Mouse (Mus musculus) midbrain, embryonic 11.5 days (tissue): ENCODE results near the gene Sec31b. TPM values are rescaled to one million over a fixed set of nuclear protein-coding genes. Genes with fewer than 3 reads are reported as not detected.

ENCODE experiments used
- ATAC-seq: fragments of 200-750 bp; cut with Nextera tagmentation; 2 replicates; pipeline ENCODE4 v1.8.0; 2017; ENCODE audit warnings: moderate TSS enrichment, moderate library complexity; ENCODE audit not compliant: low FRiP score
- DNase-seq: peaks from one replicate; pipeline ENCODE4 v3.0.0; 2015; ENCODE audit warnings: low spot score; ENCODE audit errors: missing footprints
- H3K27ac ChIP-seq: fragments of 300-500 bp; sonication (generic); 2 replicates; pipeline ENCODE4 v1.5.1; 2014; ENCODE audit warnings: low read depth, low read length
- H3K27me3 ChIP-seq: fragments of 300-500 bp; sonication (generic); 2 replicates; pipeline ENCODE4 v1.6.1; 2014; ENCODE audit warnings: mild to moderate bottlenecking, low read length, moderate library complexity, mixed read lengths; ENCODE audit not compliant: control insufficient read depth, insufficient read depth
- H3K36me3 ChIP-seq: fragments of 300-500 bp; sonication (generic); 2 replicates; pipeline ENCODE4 v1.6.1; 2014; ENCODE audit warnings: mild to moderate bottlenecking, low read length, moderate library complexity, mixed read lengths; ENCODE audit not compliant: control insufficient read depth, insufficient read depth
- H3K4me1 ChIP-seq: fragments of 300-500 bp; sonication (generic); 2 replicates; pipeline ENCODE4 v1.6.1; 2014; ENCODE audit warnings: low read length; ENCODE audit not compliant: control insufficient read depth, insufficient read depth
- H3K4me2 ChIP-seq: fragments of 300-500 bp; sonication (generic); 2 replicates; pipeline ENCODE4 v1.6.1; 2014; ENCODE audit warnings: mild to moderate bottlenecking, moderate library complexity
- H3K4me3 ChIP-seq: fragments of 300-500 bp; sonication (generic); 2 replicates; pipeline ENCODE4 v1.5.1; 2014; ENCODE audit warnings: low read depth, low read length
- H3K9ac ChIP-seq: fragments of 300-500 bp; sonication (generic); 2 replicates; pipeline ENCODE4 v1.6.1; 2014; ENCODE audit warnings: low read length
- H3K9me3 ChIP-seq: fragments of 300-500 bp; sonication (generic); 2 replicates; pipeline ENCODE4 v1.6.1; 2016; ENCODE audit warnings: low read length; ENCODE audit not compliant: control insufficient read depth
- WGBS: fragments of 180-500 bp; shearing (Covaris S2); extraction: QIAGEN DNeasy Blood & Tissue Kit; methylation state at CpG from one replicate; pipeline ENCODE4 v1.1.7; 2014; 5-methylcytosine and 5-hydroxymethylcytosine counted together
- polyA plus RNA-seq: library from polyadenylated mRNA; unstranded; fragments of >200 nt; fragmentation: Nextera tagmentation; extraction: Ambion mirVana; gene quantifications from 2 replicates; pipeline ENCODE4 v1.2.1, GENCODE M21; 2014

The Sec31b gene
- 0.18 and 0.25 TPM in 2 replicates for polyA plus RNA-seq

DNA sequence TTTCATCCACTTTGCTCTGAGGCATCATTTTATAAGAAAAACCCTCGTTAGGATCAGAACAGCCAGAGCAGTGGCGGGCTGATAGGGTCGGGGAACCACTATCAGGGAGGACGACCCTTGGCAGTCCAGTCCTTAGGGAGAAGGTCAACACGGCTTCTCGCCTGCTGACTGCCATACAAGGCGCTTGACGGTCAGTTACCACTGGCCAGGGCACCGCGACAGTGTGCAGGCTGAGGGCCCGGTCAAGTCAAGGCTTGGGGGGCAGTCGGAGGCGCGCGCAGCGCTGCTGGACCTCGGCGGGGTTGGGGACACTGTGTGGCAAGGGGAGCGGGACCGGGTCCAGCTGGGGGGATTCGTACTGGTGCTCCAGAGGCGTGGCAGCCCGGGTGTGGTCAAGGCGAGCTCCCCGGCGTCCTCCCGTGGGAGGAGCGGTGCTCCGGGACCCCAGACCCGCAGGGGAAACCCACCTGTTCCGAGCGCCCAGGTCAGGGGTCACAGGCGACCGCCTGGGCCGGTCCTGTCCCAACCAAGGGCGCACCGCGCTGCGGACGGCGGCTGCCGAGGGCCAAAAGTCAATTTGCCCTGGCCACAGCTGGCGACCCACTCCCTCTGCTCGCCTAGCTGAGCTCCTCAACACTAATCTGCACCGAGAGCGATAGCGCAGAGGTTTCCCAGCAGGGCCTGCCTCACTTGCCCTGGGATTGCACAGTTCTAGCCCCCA, at the start of gene Sec31b:
TSS of gene Sec31b (minus strand) at position 544 of the 721 bp plus-strand sequence.
- Histone ChIP-seq H3K4me3 (peak within 1 kb of the TSS; percentile 54), H3K4me1 (peaks cover 6% of the 10 kb centered on the region), H3K9me3 (peaks cover 4% of the 10 kb centered on the region; the same call in 1 of the 2 replicates), H3K4me2 (peak within 1 kb of the TSS; percentile 79), H3K36me3 (peaks cover 8% of the 10 kb centered on the region; the same call in 1 of the 2 replicates), H3K27ac (no peak within 1 kb of the TSS), H3K9ac (peak within 1 kb of the TSS; percentile 68), H3K27me3 (peaks cover 30% of the 10 kb centered on the region)
- ATAC-seq (peak; percentile 63), DNase-seq (peak; percentile 91)
- WGBS = 2% methylated on average over 47 of the region's 47 CpGs

DNA sequence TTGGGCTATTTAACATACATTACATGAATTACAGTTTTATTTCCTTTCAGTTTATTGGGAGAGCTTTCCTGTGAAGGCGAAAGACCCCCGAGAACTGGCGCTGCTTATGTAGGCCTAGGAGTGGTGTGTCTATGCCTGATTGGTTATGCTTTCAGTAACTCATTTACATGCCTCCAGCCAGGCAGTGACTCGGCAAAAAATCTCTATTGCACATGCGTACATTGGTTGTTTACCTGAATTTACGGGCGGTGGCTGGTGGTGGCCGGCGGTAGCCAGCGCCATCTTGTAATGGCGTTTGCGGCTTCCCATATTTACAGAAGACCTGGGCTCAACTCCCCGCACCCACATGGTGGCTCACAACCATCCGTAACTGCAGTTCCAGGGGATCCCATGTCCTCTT, 48.5 kb upstream of the Sec31b start:
- Histone ChIP-seq H3K9ac (no peak overlapping the region), H3K4me3 (no peak overlapping the region), H3K27me3 (no peaks in the 10 kb centered on the region), H3K4me1 (no peaks in the 10 kb centered on the region), H3K9me3 (no peaks in the 10 kb centered on the region), H3K36me3 (no peaks in the 10 kb centered on the region), H3K27ac (no peak overlapping the region), H3K4me2 (no peak overlapping the region)
- 95% methylated on average over 14 of the region's 14 CpGs for WGBS
- ATAC-seq (no peak), DNase-seq (no peak)

DNA sequence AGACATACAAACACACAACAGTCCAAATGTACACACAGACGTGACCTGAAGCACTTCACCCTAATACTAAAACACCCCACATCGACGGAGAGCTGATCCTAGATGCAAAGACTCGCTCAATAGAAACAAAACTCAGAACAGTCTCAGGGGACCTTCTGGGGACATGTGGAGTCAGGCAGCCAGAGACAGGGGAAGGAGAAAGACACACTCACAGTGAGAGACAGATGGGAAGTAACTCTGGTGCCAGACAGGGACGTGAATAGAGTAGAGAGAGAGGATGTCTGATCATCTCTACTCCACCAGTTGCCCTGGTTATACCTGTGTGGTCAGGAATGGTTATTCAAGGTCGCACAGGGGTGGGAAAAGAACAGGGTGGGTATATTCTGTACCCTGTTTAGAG, 46.0 kb upstream of the Sec31b start:
- ATAC-seq (no peak), DNase-seq (no peak)
- Histone ChIP-seq H3K27ac (no peak overlapping the region), H3K27me3 (no peaks in the 10 kb centered on the region), H3K4me1 (no peaks in the 10 kb centered on the region), H3K4me3 (no peak overlapping the region), H3K9me3 (no peaks in the 10 kb centered on the region), H3K4me2 (no peak overlapping the region), H3K9ac (no peak overlapping the region), H3K36me3 (no peaks in the 10 kb centered on the region)
- 73% methylated on average over 6 of the region's 6 CpGs for WGBS

DNA sequence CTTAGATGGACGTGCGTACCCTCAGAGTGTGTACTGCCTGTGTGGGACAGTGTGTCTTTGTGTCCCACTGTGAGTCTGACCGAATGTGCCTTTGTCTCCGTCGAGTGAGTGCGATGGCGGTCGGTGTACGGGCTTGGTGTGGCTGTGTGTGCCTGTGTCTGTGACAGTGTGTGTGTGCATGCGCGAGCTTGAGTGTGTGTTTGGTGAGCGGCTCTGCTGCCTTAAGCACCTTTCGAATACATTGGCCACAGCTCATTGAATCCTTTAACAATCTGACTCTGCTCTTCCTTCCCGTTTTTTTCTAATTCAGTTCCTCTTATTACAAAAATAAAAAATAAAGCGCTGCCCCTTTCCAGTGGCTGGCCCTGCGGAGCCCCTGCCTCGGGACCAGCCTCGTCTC, 45.3 kb upstream of the Sec31b start:
- Histone ChIP-seq H3K9me3 (no peaks in the 10 kb centered on the region), H3K36me3 (no peaks in the 10 kb centered on the region), H3K27me3 (no peaks in the 10 kb centered on the region), H3K4me1 (no peaks in the 10 kb centered on the region), H3K9ac (no peak overlapping the region), H3K4me2 (no peak overlapping the region), H3K27ac (no peak overlapping the region), H3K4me3 (no peak overlapping the region)
- ATAC-seq = no peak
- WGBS = 78% methylated on average over 18 of the region's 18 CpGs
- no peak for DNase-seq

DNA sequence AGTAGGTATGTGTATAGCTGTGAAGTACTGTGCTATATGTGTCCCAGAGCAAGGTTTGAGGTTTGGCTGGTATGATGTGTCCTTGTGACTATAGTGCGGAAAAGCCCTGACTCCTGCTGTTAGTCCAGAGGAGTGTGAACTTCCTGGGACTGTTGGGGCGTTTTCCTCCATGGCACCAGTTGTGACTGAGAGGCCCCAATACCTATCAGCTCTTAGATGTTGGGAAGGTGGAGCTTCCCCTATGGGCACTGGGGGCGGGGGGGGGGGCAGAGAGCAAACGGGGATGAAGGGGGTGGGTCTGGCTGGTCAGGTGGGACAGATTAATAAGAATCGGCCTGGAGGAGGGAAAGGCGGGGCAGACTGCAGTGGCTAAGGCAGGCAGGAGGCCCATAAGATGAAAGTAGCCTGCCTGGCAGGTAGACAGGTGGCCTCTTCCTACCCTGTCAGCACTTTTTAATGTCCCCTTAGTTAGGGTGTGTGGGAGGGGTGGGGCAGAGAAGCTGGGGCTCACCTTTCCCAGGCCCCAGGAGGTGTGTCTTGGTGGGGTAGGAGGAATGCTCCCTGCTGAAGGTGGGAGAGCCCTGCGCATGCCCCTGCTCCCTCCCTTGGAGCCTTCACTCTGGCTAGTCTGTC, 44.0 kb upstream of the Sec31b start:
- H3K27me3 ChIP-seq = no peaks in the 10 kb centered on the region
- H3K4me1 ChIP-seq = no peaks in the 10 kb centered on the region
- DNase-seq (no peak), ATAC-seq (no peak)
- no peaks in the 10 kb centered on the region for H3K36me3 ChIP-seq
- H3K9ac ChIP-seq = no peak overlapping the region
- H3K4me3 ChIP-seq = no peak overlapping the region
- WGBS = 48% methylated on average over 7 of the region's 7 CpGs
- no peaks in the 10 kb centered on the region for H3K9me3 ChIP-seq
- no peak overlapping the region for H3K4me2 ChIP-seq
- no peak overlapping the region for H3K27ac ChIP-seq

DNA sequence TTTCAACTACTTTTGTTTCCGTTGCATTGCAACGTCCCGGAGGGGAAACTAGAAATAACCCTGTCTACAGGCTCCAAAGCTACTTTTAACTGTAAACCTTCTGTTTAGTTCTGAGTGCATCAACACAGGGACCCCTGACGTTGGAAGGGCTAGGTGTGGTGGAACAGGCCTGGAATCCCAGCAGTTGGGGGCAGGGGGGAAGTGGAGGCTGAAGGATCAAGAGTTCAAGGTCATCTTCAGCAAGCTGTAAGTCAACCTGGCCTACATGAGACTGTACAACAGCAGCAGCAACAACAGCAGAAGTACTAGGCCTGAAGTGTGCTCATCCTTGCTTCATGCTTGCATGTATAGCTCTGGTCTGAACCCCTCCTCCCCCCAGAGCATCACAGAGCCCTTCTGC, 42.4 kb upstream of the Sec31b start:
- Histone ChIP-seq H3K4me2 (no peak overlapping the region), H3K27me3 (peaks cover 4% of the 10 kb centered on the region; the same call in 1 of the 2 replicates), H3K4me1 (no peaks in the 10 kb centered on the region), H3K36me3 (no peaks in the 10 kb centered on the region), H3K9ac (no peak overlapping the region), H3K4me3 (no peak overlapping the region), H3K9me3 (no peaks in the 10 kb centered on the region), H3K27ac (no peak overlapping the region)
- ATAC-seq (no peak), DNase-seq (no peak)
- 40% methylated on average over 4 of the region's 4 CpGs for WGBS

DNA sequence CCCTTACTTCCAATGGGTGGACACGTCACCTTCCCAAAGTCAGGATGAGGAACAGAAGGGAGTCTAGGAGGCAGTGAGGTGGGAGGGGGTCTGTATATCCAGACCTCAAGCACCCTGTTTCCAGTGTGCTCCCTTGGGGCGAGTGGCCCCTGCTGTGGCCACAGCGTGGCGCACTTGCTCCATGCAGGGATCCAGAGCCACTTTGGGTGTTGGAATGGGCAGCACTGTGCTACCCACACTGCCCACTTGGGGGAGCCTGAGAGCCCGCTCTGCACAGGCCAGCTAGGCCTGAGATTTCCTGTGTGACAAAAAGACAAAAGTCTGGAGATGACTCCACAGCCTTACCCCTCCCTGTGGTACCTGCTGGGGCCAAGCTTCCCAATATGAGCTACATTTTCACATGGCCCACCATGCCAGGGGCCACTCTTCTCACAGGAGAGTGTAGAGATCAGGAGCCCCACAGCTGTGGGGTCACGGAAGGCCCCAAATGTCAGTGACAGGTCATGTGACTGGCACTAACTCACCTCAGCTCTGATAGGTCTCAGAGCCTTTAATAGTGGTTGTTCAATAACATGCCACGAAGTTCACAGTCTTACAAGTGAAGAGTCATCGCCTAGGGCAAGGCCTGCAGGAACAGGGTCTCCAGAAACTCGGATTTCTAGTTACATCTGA, 37.1 kb upstream of the Sec31b start:
- WGBS = 32% methylated on average over 9 of the region's 9 CpGs

DNA sequence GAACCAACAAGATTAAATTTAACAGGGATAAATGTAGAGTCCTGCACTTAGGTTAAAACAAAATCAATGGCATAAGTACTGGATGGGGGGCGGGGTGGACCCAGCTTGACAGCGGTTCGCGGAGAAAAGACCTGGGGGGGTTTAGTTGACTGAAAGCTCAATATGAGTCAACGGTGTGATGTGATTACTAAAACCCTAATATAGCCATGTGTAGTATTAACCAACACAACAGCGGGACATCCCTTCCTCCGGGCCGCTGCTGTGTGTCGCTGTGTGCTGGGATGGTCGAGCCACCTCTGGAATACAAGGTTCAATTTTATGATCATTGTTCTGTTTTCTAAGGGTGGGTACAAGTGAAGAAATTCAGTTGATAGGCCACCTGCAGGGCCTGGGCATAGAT, 36.4 kb upstream of the Sec31b start:
- H3K9me3 ChIP-seq = no peaks in the 10 kb centered on the region
- 83% methylated on average over 10 of the region's 10 CpGs for WGBS
- no peak overlapping the region for H3K4me3 ChIP-seq
- H3K9ac ChIP-seq = no peak overlapping the region
- no peak overlapping the region for H3K4me2 ChIP-seq
- H3K4me1 ChIP-seq = no peaks in the 10 kb centered on the region
- H3K27me3 ChIP-seq = peaks cover 4% of the 10 kb centered on the region; the same call in 1 of the 2 replicates
- no peaks in the 10 kb centered on the region for H3K36me3 ChIP-seq
- no peak for DNase-seq
- H3K27ac ChIP-seq = no peak overlapping the region
- ATAC-seq = peak; percentile 14; the same call in 1 of the 2 replicates

More for the DNA sequence above, 37.1 kb upstream of the Sec31b start:
- no peak overlapping the region for H3K27ac ChIP-seq
- H3K4me2 ChIP-seq = no peak overlapping the region
- H3K4me1 ChIP-seq = no peaks in the 10 kb centered on the region
- H3K27me3 ChIP-seq = peaks cover 4% of the 10 kb centered on the region; the same call in 1 of the 2 replicates
- no peaks in the 10 kb centered on the region for H3K36me3 ChIP-seq
- ATAC-seq (peak; percentile 80), DNase-seq (peak; percentile 100)
- H3K9ac ChIP-seq = no peak overlapping the region
- no peak overlapping the region for H3K4me3 ChIP-seq
- no peaks in the 10 kb centered on the region for H3K9me3 ChIP-seq

DNA sequence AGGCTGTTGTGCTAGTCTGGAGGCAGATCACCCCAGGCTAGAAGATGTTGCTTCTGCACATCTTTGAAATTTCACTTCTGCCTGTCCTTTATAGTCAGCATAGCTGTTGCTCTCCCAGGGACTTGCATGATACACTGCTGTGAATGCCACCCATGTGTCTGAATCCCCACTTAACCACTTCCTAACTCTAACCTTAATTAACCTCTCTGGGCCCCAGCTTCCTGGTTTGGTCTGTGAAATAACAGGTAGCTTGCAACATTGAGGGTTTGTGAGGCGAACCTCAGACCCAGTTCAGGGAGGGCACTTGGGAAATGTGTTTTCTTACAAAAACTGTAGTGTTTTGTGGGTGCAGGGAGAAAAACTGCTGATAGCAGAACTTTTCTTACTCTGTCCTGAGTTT, 32.4 kb upstream of the Sec31b start:
- no peak overlapping the region for H3K4me2 ChIP-seq
- no peaks in the 10 kb centered on the region for H3K36me3 ChIP-seq
- DNase-seq (no peak), ATAC-seq (no peak)
- no peaks in the 10 kb centered on the region for H3K9me3 ChIP-seq
- WGBS = 79% methylated on average over 1 of the region's 1 CpGs
- no peaks in the 10 kb centered on the region; the same call in 1 of the 2 replicates for H3K27me3 ChIP-seq
- no peaks in the 10 kb centered on the region for H3K4me1 ChIP-seq
- H3K9ac ChIP-seq = no peak overlapping the region
- no peak overlapping the region for H3K4me3 ChIP-seq
- no peak overlapping the region for H3K27ac ChIP-seq
